Mouse (Mus musculus) spleen, adult 10 weeks (tissue): ENCODE results near the gene Pmpca. TPM values are rescaled to one million over a fixed set of nuclear protein-coding genes. Genes with fewer than 3 reads are reported as not detected.

Source experiments
- polyA plus RNA-seq: library from polyadenylated mRNA; stranded (reverse); fragments of 350-450 nt; fragmentation: Illumina TruSeq; extraction: RNeasy Lipid Tissue Mini Kit (QIAGEN cat#74804); gene quantifications from one replicate; pipeline ENCODE4 v1.2.3, GENCODE M21; 2015; ENCODE audit warnings: low replicate concordance; ENCODE audit not compliant: insufficient read depth

The Pmpca gene
- 70.0 TPM for polyA plus RNA-seq

GRCm38 (mm10) chr2:26389154-26389690 lies at the start of gene Pmpca, which contains the start of gene Entr1:
Gene Pmpca, plus strand, starts transcription at chr2:26389339.
Gene Entr1, minus strand, starts transcription at chr2:26389316.

GRCm38 (mm10) chr2:26351358-26352290 lies 37.5 kb upstream of the Pmpca start, which contains the start of gene Dnlz:
Gene Dnlz, minus strand, starts transcription at chr2:26352110.

GRCm38 (mm10) chr2:26360772-26361171 lies 28.4 kb upstream of the Pmpca start, which contains the start of gene Card9:
Gene Card9, minus strand, starts transcription at chr2:26360918.

GRCm38 (mm10) chr2:26380131-26380771 lies 8.9 kb upstream of the Pmpca start, which contains the start of gene Snapc4:
Gene Snapc4, minus strand, starts transcription at chr2:26380653.

GRCm38 (mm10) chr2:26408515-26409356 lies 19.6 kb downstream of the Pmpca start, which contains the start of gene Inpp5e:
Gene Inpp5e, minus strand, starts transcription at chr2:26409203.

GRCm38 (mm10) chr2:26444946-26445665 lies 56.0 kb downstream of the Pmpca start, which contains the start of gene Sec16a:
Gene Sec16a, minus strand, starts transcription at chr2:26445216.

Other genes with a start within 250 kb of the Pmpca start
- not detected for gene Lhx3, start 181.1 kb upstream of the Pmpca start, polyA plus RNA-seq
- 6.4 TPM for gene Qsox2, start 151.8 kb upstream of the Pmpca start, polyA plus RNA-seq
- gene Ccdc187, start 94.8 kb upstream of the Pmpca start, polyA plus RNA-seq, result not detected
- gene Gpsm1, start 73.8 kb upstream of the Pmpca start, polyA plus RNA-seq, result 6.1 TPM
- gene Dnlz, start 37.2 kb upstream of the Pmpca start, polyA plus RNA-seq, result 8.4 TPM
- 2.3 TPM for gene Card9, start 28.4 kb upstream of the Pmpca start, polyA plus RNA-seq
- gene Snapc4, start 8.7 kb upstream of the Pmpca start, polyA plus RNA-seq, result 54.0 TPM
- 103 TPM for gene Entr1, start within 50 bp of the Pmpca start, polyA plus RNA-seq
- gene Inpp5e, start 19.9 kb downstream of the Pmpca start, polyA plus RNA-seq, result 18.7 TPM
- 67.4 TPM for gene Sec16a, start 55.9 kb downstream of the Pmpca start, polyA plus RNA-seq
- gene Notch1, start 127.3 kb downstream of the Pmpca start, polyA plus RNA-seq, result 6.8 TPM
- gene Egfl7, start 190.7 kb downstream of the Pmpca start, polyA plus RNA-seq, result 84.4 TPM
- not detected for gene Gm20532, start 197.3 kb downstream of the Pmpca start, polyA plus RNA-seq
- gene Agpat2, start 215.1 kb downstream of the Pmpca start, polyA plus RNA-seq, result 8.3 TPM
- gene Fam69b, start 239.1 kb downstream of the Pmpca start, polyA plus RNA-seq, result 0.64 TPM